Mouse (Mus musculus) layer of hippocampus, adult 2 months (tissue): ENCODE data around the gene Tox2. TPM values are rescaled to one million over a fixed set of nuclear protein-coding genes. Genes with fewer than 3 reads are reported as not detected.
A peak's percentile ranks its signal among the peaks of the same experiment; 100 is the strongest.

ENCODE experiments used
- DNase-seq, 2 experiments: peaks; one replicate each; pipeline ENCODE4 v3.0.0; 2022; ENCODE audit warnings: low spot score in 2 of 2
- H3K27ac ChIP-seq: fragments of 200-600 bp; 2 replicates; pipeline ENCODE4 v1.8.1; 2022
- H3K4me3 ChIP-seq: fragments of 200-600 bp; 2 replicates; pipeline ENCODE4 v1.8.1; 2022; ENCODE audit warnings: mild to moderate bottlenecking
- CTCF ChIP-seq: fragments of 200-600 bp; conservative IDR thresholded peaks from 2 replicates; pipeline ENCODE4 v1.8.1; 2022; ENCODE audit warnings: antibody characterized with exemption, mild to moderate bottlenecking, moderate library complexity
- total RNA-seq, 2 experiments: library from RNA; stranded (reverse); gene quantifications; 2 replicates each; pipeline ENCODE4 v1.2.3; 2021

Gene Tox2
- total RNA-seq, 2 experiments from 2014 or later = 20.8 to 21.3 TPM

DNA sequence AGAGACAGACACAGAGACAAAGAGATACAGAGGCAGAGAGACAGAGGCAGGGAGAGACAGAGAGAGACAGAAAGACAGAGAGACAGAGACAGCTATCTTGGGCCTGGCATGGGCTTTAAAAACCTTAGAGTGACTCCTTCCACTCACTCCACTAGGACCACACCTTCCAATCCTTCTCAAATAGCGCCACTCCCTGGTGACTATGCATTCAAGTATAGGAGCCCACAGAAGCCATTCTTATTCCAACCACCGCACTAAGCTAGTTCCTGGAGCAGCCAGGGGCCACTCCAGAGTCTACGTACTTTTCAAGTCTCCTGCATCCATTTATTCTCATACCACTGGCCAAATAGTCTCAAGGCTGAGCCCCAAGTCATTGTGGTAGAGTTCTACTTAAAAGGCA, 115.9 kb downstream of the Tox2 start:
- no peak overlapping the region for H3K27ac ChIP-seq
- peak; percentile 58 for TF ChIP-seq CTCF
- DNase-seq = no peak

DNA sequence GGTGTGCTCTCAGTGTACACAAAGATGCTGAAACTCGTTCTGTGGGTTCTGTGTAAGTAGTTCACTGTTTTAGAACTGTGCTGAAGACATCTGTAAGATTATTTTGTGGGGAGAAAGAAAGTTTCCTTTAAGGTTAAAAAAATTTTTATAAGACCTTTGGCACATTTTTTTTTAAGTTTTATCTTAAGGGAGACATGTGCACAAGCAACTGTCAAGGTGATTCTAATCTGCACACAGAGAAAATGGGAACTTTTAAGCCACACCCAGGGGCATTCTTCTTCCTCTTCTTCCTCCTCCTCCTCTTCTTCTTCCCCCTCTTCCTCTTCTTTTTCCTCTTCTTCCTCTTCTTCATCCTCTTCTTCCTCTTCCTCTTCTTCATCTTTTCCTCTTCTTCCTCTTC, 120.2 kb downstream of the Tox2 start:
- Histone ChIP-seq H3K27ac (no peak overlapping the region), H3K4me3 (no peak overlapping the region)
- no peak for TF ChIP-seq CTCF
- no peak for DNase-seq

More for the DNA sequence above, 115.9 kb downstream of the Tox2 start:
- H3K4me3 ChIP-seq = no peak overlapping the region

DNA sequence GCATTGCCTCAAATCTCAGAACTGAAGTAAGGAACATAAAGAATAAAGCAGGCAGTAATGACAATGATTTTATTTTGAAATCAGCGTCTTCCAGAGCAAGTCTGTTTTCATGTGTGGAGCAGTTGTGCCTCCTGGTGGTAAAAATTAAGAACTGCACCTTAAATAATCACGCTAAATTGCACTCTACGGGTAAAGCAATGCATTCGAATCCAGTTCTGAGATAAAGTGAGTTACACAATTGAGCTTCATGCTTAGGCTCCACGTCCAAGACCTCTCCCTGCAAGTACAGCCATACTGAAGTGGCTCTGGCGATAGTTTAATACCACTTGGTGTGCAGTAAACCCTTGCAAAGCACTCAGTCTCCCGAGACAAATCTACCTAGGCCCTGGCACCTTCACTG, 127.8 kb downstream of the Tox2 start:
- DNase-seq = peak; percentile 70 to 75
- H3K4me3 ChIP-seq = no peak overlapping the region
- peak; percentile 95 for TF ChIP-seq CTCF
- no peak overlapping the region for H3K27ac ChIP-seq

GRCm38 (mm10) chr2:163331423-163331822, 128.5 kb downstream of the Tox2 start:
- DNase-seq = no peak
- H3K4me3 ChIP-seq = no peak overlapping the region
- TF ChIP-seq CTCF = no peak
- no peak overlapping the region for H3K27ac ChIP-seq

- Histone ChIP-seq H3K4me3 (no peak overlapping the region), H3K27ac (no peak overlapping the region)
- no peak for TF ChIP-seq CTCF
- DNase-seq = peak; percentile 51 to 72
Observed at GRCm38 (mm10) chr2:163332368-163333055, 129.6 kb downstream of the Tox2 start.

- TF ChIP-seq CTCF = peak; percentile 87
- Histone ChIP-seq H3K4me3 (no peak overlapping the region), H3K27ac (no peak overlapping the region)
- peak; percentile 39 to 69 for DNase-seq
Observed at GRCm38 (mm10) chr2:163340263-163340662, 137.3 kb downstream of the Tox2 start.

GRCm38 (mm10) chr2:163343671-163344070, 140.7 kb downstream of the Tox2 start:
- Histone ChIP-seq H3K27ac (no peak overlapping the region), H3K4me3 (no peak overlapping the region)
- no peak for DNase-seq
- peak; percentile 73 for TF ChIP-seq CTCF

DNA sequence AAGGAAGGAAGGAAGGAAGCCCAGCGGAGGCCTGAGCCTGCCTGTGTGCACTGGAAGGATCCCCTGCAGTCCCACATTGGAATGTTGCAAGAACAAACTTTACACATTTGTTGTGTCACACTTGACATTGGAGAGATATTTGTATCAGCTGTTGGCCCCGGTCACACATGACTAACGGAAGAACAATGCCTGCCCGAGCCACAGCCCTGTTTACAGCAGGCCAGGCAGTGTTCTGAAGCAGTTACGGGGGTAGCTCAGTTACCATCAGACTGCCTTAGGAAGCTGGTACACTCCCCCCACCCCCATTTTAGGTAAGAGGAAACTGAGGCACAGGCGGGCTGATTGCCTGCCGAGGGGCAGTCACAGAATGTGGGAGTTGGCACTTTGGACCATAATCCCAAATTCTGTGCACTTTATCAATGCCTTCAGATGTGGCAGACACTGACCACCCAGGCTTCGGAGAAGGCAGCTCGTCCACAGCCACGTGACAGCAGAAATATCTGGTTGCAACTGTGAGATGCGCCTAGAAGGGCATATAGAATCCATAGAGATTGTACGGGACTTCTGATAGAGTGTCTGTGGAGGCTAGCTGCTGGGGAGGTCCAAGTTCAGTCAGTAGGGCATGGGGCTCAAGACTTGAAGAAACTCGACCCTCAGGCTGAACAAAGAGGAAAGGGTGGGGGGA, 142.2 kb downstream of the Tox2 start:
- Histone ChIP-seq H3K27ac (no peak overlapping the region), H3K4me3 (no peak overlapping the region)
- DNase-seq = no peak
- no peak for TF ChIP-seq CTCF

DNA sequence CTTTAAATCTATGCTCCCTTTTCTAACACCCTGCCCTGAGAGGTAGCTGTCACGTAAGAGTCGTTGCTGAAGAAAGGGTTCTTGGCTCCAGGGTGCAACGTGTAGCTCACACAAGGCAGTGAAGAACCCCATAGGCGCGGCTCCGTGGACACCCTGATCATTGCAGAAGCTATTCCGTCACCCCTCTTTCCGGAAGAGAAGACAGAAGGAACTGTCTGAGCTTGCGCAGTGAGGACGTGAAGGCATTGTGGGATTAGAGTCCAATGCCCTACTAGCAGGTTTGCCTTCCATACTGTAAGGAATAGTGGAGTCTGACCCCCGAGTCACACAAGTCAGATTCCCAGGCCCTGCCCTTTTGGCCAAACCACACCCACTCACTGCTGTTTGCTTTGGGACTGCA, 143.6 kb downstream of the Tox2 start:
- Histone ChIP-seq H3K4me3 (no peak overlapping the region), H3K27ac (no peak overlapping the region)
- TF ChIP-seq CTCF = no peak
- DNase-seq = no peak

GRCm38 (mm10) chr2:163347517-163348184, 144.7 kb downstream of the Tox2 start:
- TF ChIP-seq CTCF = no peak
- no peak overlapping the region for H3K4me3 ChIP-seq
- H3K27ac ChIP-seq = no peak overlapping the region
- DNase-seq = no peak

- H3K4me3 ChIP-seq = no peak overlapping the region
- TF ChIP-seq CTCF = no peak
- H3K27ac ChIP-seq = no peak overlapping the region
- no peak for DNase-seq
Observed at GRCm38 (mm10) chr2:163348677-163349076, 145.8 kb downstream of the Tox2 start.

DNA sequence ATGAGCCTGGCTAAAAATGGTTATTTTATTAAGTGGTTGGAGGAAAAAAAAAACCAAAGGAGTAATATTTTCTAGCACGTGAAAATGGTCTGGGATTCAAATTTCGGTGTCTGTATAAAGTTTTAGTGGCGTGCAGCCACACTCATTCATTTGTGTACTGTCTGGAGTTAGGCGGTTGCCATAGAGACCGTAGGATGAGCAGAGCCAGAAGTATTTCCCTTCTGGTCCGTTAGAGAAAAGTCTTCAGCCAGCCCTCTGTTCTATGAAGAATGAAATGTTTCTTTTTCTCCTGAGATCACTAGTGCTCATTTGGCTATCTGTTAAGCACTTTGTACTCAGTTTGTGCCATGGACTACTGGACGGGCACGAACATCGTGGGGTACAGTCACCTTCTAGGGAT, 146.5 kb downstream of the Tox2 start:
- peak in 1 of 2 experiments; percentile 56 for DNase-seq
- H3K4me3 ChIP-seq = no peak overlapping the region
- TF ChIP-seq CTCF = no peak
- H3K27ac ChIP-seq = no peak overlapping the region

- Histone ChIP-seq H3K27ac (no peak overlapping the region), H3K4me3 (no peak overlapping the region)
- no peak for DNase-seq
- peak; percentile 68 for TF ChIP-seq CTCF
Observed at GRCm38 (mm10) chr2:163350443-163350842, 147.5 kb downstream of the Tox2 start.
